Mouse (Mus musculus): Measurements from ENCODE around the gene Lysmd3. TPM values are rescaled to one million over a fixed set of nuclear protein-coding genes. Genes with fewer than 3 reads are reported as not detected.

The Lysmd3 gene
- polyA plus RNA-seq, 2 experiments from 2014 or later = 14.3 to 17.2 TPM

DNA sequence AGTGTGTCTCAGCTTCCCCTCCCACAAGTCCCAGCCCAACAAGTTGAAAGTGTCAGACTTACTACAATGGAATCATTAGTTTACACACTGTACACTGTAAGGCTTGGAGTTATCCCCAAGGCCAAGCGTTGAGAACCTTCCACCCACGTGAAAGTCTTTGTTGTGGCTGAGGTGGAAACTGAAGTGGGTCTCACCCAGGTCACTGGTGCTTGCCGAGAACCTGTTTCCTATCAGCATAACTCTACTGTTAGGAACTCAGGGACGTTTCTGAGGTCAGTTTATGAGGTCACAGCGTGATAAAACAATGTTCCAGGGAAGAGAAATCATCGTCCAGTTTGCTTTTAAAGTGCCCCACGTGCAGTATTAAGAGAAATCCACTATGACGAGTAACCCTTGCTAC, 17.9 kb downstream of the Lysmd3 start:
- ATAC-seq = peak; percentile 23

DNA sequence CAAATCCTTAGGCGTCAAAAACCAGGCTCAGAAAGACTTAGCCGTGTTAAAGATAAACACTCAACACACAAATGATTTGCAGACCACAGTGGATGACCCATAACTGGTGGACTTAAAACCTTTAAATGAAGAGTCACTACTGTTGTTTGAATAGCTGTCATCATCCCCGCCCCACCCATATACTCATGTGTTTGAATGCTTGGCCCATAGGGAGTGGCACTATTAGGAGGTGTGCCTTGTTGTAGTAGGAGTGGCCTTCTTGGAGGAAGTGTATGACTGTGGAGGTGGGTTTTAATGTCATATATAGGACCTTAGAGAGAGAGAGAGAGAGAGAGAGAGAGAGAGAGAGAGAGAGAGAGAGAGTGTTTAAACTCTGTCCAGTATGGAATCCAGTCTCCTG, 25.6 kb downstream of the Lysmd3 start:
- ATAC-seq = no peak

DNA sequence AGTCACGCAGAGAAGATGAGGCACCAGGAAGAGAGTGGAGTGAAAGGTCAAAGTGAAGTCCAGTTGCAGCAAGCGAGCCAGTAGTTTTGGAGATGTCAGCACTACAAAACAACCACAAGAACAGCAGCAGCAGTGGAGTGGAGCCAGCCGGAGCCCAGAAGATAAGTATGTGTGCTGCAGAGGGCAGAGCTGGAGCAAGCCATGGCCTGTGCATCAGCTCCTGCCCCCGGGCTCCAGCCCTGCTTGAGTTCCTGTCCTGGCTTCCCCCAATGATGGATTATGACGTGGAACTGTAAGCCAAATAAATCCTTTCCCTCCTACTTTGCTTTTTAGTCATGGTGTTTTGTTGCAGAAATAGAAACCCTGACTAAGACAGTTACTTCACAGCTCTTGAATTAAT, 26.8 kb downstream of the Lysmd3 start:
- no peak for ATAC-seq

DNA sequence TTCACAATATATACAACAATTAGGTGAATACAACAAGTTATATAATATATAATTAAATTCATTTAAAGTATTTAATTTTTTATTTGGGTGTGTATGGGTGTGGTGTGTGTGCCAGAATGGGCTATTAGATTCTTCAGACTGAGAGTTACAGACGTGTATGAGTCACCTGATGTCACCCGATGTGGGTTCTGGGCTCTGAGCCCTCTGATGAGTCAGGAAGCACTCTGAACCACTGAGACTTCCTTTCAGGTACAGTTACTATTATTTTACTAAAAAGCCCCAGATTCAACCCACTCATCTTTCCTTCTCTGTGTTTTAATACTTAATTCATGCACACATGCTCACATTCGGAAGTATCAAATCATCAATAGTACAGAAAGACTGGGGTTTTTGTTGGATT, 27.4 kb downstream of the Lysmd3 start:
- peak; percentile 92 for ATAC-seq

DNA sequence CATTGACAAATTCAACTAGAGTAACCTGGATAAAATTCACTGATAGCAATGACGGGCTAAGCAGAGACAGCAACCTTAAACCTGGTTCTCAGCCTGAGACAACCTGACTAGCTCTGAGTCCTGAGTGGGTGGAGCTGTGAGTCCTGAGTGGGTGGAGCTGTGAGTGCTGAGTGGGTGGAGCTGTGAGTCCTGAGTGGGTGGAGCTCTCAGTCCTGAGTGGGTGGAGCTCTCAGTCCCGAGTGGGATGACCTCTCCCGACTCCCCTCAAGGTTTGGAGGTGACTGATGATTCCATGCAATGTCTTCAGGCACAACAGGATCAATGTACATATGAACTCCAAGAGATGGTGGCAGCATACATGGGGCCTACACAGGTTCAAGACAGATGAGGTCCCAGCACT, 32.1 kb downstream of the Lysmd3 start:
- no peak for ATAC-seq

DNA sequence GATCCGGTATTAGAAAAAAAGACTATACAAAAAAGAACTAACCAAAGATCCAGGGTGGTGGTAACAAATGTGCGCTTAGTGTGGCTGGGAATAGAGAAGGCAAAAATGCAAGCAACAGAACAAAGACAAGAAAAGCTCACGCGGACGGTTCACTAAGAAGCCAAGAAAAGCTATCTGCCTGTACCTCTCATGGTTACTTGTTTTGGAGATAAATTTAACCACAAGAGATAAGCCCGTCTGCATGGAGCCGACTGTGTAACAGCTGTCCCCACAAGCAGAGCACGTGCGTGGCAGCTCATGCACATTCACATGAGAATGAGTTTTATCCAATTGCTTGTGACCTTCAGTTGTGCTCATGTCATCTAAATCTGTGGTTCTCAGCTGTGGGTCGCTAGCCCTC, 33.0 kb downstream of the Lysmd3 start:
- ATAC-seq = no peak

DNA sequence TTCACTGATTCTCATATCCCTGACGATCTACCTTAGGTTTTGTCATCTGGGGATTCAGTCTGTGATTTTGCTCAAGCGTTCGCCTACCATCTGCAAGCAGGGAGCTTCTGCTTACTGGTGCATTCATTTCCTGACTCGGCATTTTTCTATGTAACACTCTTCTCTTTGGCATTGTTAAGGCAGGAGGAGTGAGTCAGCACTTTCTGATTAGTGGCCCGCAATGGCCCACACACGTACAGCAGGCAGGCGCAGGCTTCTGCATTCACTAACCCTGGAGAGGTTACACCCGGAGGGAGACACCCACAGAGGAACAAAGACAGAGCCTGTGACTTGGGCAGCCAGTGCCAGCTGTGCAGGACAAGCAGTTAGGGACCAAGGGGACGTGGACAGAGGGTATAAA, 34.1 kb downstream of the Lysmd3 start:
- no peak for ATAC-seq

DNA sequence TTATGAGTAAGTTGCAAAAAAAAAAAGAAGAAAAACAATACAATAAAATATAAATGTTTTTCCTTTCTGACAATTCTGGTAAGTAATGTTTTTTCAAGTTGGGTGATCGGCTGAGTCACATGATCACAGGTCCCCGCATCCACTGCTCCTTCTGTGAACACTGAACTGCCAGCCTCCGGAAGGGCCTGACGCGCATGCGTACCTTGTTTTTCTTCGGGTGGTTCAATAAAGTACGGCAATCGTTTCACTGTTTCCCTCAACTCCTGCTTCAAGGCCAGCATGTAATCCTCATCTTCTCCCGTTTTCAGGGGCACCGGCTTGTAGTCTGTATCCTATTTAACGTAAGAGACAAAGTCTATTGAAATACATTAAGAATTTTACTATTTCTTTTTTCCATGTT, 37.0 kb downstream of the Lysmd3 start:
- no peak for ATAC-seq

DNA sequence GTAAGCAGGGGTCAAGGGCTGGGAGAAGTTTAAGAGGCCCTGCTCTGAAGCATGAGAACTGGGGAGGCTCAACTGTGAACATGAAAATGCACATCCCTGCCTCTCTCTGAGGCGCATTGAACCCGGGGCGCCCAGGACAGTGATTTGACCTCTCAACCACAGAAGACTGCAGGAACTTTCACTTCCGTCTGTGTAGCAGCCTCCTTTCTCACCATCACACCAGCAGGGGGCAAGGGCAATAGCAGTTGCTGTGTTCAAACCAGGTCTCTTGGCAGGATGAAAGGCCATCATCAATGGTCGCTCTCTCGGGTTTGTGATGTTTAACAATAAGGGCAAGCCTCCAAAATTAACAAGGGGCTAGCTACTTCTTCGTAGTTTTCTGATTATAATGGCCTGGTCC, 45.7 kb downstream of the Lysmd3 start:
- no peak for ATAC-seq

DNA sequence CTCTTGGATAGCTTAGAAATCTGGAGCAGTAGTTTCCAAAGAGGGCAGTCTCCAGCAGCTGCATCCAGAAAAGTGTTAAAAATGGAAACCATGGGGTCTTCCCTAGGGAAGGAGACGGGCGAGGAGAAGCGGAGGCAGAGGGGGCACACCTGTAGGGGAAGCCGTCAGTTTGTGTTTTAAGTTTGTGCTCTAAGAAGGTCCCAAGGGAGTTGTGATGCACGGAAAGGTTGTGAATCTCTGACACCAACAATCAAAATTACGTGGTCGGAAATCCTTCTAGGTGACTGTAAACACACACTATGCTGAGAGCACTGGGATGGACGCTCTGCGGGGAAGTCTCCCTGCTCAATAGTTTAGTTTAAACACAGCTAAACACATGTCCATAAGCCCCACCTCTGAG, 46.2 kb downstream of the Lysmd3 start:
- no peak for ATAC-seq

DNA sequence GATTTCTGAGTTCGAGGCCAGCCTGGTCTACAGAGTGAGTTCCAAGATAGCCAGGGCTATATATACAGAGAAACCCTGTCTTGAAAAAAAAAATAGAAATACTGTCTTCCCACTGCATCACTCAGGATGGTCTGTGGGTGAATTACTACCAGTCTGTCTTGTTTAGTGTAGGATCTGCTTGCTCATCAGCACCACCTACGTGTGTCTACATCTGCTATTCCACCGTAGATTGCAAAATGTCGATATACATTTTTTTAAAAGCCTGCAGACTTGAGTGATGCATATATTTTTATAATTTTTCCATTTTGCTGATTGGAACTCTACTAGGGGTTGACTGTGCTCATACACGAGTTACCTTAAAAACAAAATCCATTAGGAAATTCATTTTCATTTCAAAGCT, 48.8 kb downstream of the Lysmd3 start:
- no peak for ATAC-seq

DNA sequence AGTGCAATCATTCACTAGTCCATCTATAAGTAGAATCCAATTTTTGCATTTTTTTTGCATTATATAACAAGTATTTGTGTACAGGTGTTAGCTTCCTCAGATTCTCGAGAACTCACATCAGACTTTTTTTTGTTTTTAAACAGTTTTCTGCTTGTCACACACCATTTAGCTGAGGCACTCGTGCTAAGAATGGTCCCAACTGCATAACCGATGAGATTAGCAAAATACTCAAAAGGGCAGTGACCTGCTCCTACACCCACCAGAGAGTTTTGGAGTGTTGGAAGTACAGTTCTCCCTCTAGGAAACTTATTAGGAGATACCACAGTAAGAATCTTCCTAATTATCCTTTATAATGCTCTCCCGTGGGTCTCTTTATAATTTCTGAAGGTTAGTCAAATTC, 52.3 kb downstream of the Lysmd3 start:
- ATAC-seq = no peak

DNA sequence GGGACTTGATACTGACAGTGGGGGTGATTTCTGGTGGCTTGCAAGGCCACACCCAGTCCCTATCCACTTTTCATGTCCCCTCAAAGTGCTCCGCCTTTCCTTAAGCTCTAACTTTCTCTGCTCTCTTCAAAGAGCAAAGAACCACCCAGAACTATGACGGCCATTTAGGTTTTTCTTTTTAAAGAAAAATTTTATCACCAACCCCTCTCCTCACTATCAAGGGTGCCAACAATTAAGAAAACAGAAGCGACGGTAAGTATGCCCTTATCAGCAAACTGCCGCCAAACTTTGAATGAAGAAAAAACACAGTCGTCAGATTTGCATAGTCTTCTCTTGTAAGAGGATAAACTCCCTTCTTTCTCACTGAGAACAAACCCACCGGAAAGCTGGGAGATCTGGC, 52.8 kb downstream of the Lysmd3 start:
- ATAC-seq = no peak

DNA sequence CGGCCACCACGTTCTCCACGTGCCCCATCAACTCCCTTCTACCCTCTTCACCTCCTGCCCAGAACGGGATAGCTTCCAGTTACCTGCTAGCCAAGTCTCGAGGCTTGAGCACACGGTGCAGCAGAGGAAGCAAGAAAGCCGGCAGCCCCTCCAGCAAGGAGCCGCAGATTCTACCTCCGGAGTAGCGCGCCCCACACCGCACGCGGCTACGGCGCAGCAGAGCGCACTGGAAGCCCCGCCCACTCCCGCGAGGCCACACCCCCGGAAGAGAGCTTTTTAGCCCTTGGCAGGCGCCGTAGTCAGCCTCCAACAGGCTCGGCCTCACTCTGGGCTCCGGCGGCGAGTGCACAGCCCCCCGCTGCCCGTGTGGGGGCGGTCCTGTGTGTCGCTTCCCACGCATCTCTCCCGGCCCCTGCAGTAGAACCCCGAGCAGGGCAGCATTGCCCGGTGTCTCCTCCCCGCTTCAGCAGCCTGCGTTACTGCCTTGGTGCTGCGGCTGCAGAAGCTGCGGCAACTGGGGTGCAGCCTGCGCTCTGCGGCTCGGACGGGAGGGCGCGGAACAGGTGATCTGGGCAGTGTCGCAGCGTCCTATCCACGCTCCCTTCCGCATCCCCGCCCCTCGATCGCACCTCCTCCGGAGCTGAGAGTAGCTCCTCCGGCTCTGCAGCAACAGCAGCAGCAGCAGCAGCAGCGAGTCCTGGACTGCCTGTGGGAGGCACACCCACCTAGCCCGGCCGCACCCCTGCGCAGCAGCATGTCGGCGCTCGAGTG, 53.5 kb downstream of the Lysmd3 start, which contains the start of the genes Polr3g and Mblac2:
Gene Polr3g, minus strand, starts transcription at position 239 of the 771 bp plus-strand sequence.
Gene Mblac2, plus strand, starts transcription at position 567 of the 771 bp plus-strand sequence.
- peak; percentile 91 for ATAC-seq

DNA sequence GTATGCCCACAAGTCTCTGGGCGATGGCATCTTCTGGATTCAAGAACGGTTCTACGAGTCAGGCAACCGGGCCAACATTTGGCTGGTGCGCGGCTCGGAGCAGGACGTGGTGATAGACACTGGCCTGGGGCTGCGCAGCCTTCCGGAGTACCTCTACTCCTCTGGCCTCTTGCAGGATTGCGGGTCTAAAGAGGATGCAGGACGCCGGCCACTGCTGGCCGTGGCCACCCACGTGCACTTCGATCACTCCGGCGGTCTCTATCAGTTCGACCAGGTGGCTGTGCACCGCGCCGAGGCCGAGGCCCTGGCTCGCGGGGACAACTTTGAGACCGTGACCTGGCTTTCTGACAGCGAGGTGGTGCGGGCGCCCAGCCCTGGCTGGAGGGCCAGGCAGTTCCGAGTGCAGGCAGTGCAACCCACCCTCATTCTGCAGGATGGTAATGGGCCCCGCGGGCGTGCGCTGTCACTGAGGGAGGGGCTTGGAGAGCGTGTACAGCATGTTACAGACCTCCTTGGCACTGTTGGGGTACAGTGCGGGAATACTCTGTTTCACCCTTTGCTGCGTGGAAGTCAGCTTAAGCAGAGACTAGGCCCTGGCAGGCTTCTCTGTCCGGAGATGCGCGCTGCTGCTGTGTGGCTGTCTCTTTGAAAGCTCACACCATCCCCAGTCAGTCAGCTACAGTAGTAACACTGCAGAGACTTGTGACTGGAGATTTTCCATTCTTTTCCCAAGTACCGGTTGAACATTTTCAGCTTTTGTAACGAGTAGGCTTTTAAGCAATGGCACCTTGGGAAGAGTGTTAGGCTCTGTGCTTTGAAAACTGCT, 54.3 kb downstream of the Lysmd3 start:
- ATAC-seq = peak; percentile 0

DNA sequence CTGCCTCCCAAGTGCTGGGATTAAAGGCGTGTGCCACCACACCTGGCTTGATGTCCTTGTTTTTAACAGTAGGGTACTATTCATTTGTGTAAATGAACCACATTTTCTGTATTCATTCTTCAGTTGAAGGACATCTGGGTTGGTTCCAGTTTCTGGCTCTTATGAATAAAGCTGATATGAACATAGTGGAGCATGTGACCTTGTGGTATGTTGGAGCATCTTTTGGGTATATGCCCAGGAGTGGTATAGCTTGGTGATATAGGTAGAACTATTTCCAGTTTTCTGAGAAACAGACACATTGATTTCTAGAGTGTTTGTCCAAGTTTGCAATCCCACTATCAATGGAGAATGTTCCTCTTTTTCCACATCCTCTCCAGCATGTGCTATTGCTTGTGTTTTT, 56.4 kb downstream of the Lysmd3 start:
- ATAC-seq = no peak

Other genes with a start within 250 kb of the Lysmd3 start
- gene Adgrv1, start 24.5 kb upstream of the Lysmd3 start, polyA plus RNA-seq (2017; shearing (Covaris generic)) = under 1 TPM in 1 of 2 experiments, not detected in 1; 0.66 TPM
- 10 to 100 TPM in 1 of 2 experiments, 1 to 10 TPM in 1; 7.7 to 11.5 TPM for gene Polr3g, start 53.4 kb downstream of the Lysmd3 start, polyA plus RNA-seq (2017; shearing (Covaris generic))
- 10 to 100 TPM; 10.9 to 16.5 TPM for gene Mblac2, start 53.7 kb downstream of the Lysmd3 start, polyA plus RNA-seq (2017; shearing (Covaris generic))
- 100 to 1,000 TPM; 164 to 180 TPM for gene Cetn3, start 125.4 kb downstream of the Lysmd3 start, polyA plus RNA-seq (2017; shearing (Covaris generic))

Data from activated CD4-positive, CD25-positive, alpha-beta regulatory T cell, adult 4 months (primary cell).